Mouse (Mus musculus) urinary bladder, postnatal 14 days (tissue): ENCODE measurements around the gene Rapgef1.
"Not testable (repeated sequence)": the region's sequence is repeated elsewhere in the genome, so short reads cannot be mapped to it uniquely, and the experiment has no call there.

Experiments used
- DNase-seq: peaks from one replicate; pipeline ENCODE4 v3.0.0; 2021; ENCODE audit warnings: low spot score

Gene Rapgef1

GRCm38 (mm10) chr2:29623247-29624090 is 3.9 kb downstream of the Rapgef1 start:
- DNase-seq: no peak

GRCm38 (mm10) chr2:29624091-29624608 is 4.6 kb downstream of the Rapgef1 start:
- DNase-seq: no peak

GRCm38 (mm10) chr2:29624739-29625138 is 5.2 kb downstream of the Rapgef1 start:
- DNase-seq: no peak

- DNase-seq: no peak
Observed at GRCm38 (mm10) chr2:29625573-29626200, 6.2 kb downstream of the Rapgef1 start.

DNA sequence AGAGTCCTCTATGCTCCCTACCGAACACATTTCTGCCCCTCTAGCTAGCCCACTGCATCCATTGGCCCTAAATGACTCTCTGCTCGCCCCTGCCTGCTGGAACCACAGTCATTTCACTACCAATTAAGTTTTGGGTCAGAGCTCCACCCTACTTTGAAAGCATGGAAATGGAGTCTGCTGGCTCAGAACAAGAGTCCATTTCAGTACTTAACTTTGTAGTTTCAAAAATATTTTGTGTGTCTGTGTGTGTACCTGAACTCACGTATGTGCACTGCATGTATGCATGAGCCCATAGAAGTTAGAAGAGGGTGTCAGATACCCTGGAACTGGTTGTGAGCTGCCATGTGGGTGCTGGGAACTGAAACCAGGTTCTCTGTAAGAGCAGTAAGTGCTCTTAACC is 7.8 kb downstream of the Rapgef1 start:
- no peak for DNase-seq

GRCm38 (mm10) chr2:29628186-29628585 is 8.7 kb downstream of the Rapgef1 start:
- no peak for DNase-seq

GRCm38 (mm10) chr2:29628763-29629181 is 9.3 kb downstream of the Rapgef1 start:
- no peak for DNase-seq

DNA sequence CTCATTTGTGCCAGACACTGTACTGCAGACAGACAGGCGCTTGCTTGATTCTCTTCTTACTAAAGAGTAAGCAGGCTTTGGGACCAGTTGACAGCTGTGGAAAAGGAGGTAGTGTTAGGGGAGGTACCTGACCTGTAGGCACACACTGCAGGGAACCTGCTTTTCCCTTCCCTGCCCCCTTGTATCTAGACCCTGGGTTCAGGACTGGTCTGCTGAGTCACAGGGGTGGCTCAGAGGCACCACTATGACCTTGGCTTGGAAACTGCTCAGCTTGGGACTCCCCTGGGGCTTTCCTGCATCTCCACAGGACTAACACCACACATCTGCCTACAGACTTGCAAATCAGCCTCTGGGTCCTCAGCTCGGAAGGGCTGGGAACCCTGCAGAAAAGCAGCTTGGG is 9.8 kb downstream of the Rapgef1 start:
- no peak for DNase-seq

- DNase-seq: no peak
Observed at GRCm38 (mm10) chr2:29630141-29630771, 10.7 kb downstream of the Rapgef1 start.

DNA sequence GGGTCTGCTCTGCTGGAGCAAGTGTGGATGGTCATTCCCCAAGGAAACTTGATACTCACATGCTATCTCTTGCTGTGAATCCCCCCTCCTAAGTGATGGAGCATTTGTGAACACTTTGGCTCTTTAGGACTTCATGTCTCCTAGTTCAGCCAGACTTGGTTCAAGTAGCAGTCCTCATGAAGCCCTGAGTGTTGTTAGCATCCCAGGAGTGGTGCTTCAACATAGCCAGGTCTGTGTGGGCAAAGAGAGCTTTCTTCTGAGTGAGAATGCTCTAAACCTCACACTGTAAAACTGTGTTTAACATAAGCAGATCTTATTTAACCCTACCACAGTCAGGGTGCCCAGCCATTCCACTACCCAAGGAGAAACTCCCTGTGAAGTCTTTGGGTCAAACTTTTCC is 11.5 kb downstream of the Rapgef1 start:
- no peak for DNase-seq

- not testable (repeated sequence) for DNase-seq
Observed at GRCm38 (mm10) chr2:29631564-29632167, 12.1 kb downstream of the Rapgef1 start.

GRCm38 (mm10) chr2:29632168-29632662 is 12.7 kb downstream of the Rapgef1 start:
- no peak for DNase-seq

- peak; percentile 91 for DNase-seq
Observed at GRCm38 (mm10) chr2:29633101-29633554, 13.6 kb downstream of the Rapgef1 start.

DNA sequence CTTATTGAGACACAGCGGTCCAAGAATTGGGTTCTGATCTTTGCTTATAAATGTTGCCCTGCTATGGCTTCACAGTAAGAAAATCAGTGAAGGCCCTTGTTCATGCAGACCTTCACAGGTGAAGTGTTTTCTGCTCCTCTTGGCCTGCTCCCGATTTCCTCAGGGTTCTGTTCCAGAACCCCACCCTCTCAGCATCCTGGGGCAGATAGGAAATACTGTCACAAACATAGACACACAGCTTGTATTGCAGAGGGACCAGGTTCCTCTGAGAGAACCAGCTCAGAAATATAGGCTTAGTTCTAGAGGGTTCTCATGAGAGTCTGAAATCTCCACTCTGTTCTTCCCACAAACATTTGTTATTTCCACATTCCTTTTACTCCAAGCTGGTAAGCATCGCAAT is 14.3 kb downstream of the Rapgef1 start:
- DNase-seq: no peak

DNA sequence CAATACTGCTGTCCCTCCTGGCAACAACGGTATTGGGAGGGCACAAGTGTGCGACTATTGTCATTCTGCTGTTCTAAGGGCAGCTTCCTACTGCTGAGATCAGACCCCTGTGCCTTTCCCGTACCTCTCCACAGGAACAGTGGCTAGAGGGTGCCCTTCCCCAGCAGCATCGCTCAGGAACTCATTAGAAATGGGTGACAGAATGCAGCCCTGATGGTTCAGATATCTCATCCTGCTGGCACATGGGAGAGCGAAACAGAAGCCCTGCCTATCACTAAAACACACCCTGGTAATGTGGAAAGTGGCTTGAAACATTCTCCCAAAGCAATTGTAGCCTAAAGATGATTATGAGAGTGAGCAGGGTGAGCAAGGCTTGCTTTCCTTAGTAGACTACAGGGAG is 15.0 kb downstream of the Rapgef1 start:
- no peak for DNase-seq

DNA sequence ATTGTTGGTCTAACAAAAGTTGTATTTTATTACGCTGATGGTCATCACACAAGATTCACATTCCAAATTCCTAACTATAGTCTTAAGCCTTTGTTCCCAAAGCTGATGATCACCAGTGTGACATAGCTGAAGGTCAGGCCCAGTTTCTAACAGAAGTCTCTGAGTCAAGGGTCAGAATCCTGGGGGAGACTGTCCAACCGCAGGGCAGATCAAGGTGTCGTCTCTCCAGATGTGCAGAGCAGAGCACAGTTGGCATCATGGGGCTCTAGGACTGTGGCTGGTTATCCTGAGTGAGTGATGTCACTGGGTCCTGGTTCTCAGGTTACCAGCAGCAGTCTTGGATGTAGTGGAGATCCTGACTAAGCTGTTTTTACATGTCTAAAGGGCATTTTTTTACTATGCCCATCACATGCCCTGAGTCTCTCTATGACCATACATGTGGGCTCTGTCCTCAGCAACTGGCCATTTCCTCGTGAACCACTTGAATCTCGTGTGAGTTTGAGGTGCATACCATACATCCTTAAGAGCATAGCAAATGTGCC is 16.5 kb downstream of the Rapgef1 start:
- DNase-seq: no peak

DNA sequence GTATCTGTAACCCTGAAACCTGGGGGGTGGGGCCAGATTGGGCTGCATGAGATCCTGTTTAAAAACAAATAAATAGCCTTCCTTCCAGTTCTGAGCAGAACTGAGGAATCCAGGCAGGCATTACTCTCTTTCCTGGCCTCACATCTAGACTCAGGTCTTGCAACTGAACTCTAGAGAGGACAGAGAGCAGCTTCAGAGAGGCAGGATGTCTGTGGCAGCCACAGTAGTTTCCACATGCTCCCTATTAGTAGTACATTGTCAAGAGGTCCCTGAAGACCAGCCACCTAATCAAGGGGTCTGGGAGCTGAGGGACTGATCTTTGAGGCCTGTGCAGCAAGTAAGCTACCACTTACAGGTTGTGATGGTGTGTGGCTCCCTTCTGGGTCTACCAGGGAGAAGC is 18.0 kb downstream of the Rapgef1 start:
- DNase-seq: no peak

GRCm38 (mm10) chr2:29639377-29639776 is 19.9 kb downstream of the Rapgef1 start:
- no peak for DNase-seq

DNA sequence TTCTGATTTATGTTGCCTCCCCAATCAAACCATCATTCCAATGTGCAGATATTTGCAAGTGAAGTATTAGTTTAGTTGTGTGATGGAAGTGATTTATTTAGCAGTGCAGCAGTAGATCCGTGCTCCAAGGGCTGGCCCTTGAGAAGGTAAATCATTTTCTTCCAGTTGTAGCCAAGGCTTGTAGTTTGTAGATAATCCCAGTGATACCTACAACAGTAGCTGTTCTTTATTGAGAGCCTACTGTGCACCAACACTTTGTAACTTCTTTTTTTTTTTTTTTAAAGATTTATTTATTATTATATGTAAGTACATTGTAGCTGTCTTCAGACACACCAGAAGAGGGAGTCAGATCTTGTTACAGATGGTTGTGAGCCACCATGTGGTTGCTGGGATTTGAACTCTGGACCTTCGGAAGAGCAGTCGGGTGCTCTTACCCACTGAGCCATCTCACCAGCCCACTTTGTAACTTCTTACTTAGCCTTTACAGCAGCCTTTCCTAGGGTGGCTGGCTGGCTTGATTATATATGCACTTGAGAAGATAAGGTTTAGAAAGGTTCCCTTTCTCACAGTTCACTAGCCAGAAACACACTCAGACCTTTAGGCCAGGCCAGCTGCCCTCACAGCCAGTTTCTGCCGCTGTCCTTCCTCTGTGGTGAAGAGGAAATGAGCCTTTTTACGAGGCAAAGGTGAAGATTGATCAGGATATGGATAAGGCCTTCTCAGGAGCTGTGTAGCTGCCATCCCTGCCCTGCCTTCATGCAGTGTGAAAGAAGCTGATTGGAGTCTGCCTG is 20.6 kb downstream of the Rapgef1 start:
- DNase-seq: no peak

- no peak for DNase-seq
Observed at GRCm38 (mm10) chr2:29641707-29642106, 22.2 kb downstream of the Rapgef1 start.

GRCm38 (mm10) chr2:29643418-29643817 is 23.9 kb downstream of the Rapgef1 start:
- DNase-seq: no peak
